Mouse (Mus musculus) 3T3-L1 (cell line): ENCODE results near the gene Oaz2.
"Not testable (repeated sequence)": the region's sequence is repeated elsewhere in the genome, so short reads cannot be mapped to it uniquely, and the experiment has no call there.

Experiments
- DNase-seq: peaks from one replicate; pipeline ENCODE4 v3.0.0-alpha.2; 2015; ENCODE audit warnings: low read depth, low spot score

Oaz2 gene

DNA sequence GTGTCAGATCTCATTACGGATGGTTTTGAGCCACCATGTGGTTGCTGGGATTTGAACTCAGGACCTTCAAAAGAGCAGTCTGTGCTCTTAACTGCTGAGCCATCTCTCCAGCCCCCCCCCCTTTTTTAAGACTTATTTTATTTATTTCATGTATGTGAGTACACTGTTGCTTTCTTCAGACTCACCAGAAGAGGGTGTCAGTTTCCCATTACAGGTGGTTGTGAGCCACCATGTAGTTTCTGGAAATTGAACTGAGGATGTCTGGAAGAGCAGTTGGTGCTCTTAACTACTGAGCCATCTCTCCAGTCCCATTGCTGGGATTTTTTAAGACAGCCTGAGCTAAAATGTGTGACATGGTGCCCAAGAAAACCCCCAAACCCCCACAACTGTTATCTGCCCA, 15.8 kb upstream of the Oaz2 start:
- DNase-seq = peak; percentile 44

DNA sequence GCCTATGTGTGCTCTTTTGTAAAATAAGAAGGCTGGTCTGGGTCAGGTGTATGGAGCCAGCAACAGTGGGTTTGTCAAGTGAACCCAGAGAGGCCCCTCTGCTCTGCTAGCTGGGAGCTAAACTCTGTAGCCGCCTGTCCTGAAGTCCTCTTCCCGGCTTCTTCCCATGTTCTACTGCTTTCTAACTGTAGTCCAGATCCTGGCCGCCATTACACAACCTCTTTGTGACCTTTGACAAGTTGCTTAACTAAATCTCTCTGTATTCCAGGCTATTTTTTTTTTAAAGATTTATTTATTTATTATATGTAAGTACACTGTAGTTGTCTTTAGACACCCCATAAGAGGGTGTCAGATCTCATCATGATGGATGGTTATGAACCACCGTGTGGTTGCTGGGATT, 14.1 kb upstream of the Oaz2 start:
- no peak for DNase-seq

DNA sequence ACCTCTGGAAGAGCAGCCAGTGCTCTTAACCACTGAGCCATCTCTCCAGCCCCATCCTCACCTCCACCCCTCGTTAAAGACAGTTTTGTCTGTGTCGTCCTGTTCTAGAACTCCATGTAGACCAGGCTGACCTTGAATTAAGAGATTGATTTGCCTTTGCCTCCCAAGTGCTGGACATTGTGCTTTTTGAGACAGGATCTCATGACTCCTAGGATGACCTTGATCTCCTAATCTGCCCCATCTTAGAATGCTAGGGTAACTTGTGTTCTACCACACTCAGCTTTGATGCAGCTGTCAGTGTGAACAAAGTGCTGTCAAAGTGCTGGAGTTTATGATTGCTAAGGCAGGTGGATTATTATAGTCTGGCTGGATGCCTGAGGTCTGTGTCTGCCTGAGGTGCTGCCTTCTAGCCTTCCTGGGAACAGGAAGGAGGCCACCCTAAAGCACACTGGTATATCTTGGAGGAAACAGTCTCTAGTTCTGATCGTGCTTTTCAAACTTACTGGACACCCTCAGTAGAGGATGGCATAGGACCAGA, 13.0 kb upstream of the Oaz2 start:
- no peak for DNase-seq

DNA sequence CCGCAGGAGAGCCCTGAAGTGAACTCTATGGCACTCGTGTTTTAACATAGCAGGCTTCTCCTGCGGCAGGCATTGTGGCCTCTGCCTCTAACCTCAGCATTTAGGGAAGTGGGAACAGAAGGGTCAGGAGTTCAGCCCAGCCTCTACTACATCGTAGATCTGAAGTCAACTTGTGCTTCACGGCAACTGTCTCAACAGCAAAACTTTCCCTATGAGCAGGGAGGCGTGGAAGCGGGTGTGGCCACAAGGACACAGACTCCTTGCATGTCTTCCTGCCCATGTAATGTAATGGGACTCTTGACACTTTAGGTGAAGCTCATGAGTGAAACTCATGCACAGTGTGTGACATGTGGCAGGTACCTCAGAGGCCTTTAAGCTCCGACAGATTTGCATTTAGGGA, 12.3 kb upstream of the Oaz2 start:
- DNase-seq = no peak

DNA sequence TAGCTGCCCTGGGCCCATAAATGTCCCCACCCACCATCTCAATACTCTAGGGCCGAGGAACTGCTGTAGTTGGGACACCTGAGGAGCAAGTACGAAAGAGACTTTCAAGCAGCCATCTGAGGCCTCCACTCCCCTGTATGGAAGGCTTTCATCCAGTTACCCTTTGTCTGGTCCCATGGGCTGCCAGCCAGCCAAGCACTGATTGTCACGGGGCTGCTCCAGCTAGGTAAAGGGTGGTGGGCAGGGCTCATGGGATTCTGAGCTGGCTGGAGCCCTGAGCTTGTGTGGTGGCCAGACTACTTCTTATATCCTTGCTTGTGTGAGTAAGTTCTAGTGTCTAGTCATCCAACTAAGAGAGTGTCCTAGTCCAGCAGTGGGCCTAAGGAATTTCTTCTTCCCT, 10.6 kb upstream of the Oaz2 start:
- no peak for DNase-seq

DNA sequence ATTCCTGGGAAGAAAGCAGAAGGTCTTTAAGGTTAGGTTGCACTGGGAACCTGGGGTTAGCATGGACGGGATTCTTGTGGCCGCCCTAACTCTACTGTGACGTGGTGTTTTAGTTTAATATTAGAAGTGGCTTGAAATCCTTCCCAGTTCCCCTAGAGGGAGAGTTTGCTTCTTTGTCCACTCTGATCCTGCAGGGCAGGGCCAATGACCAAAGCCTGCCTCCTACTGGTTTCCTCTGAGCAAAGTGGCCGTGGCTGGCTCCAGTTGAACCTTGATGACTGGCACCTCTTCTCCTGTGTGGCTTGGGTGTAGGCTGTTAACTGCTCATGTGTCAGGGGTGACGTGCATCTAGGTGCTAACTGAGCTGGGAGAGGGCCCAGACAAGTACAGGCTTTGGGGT, 6.8 kb upstream of the Oaz2 start:
- DNase-seq = no peak

DNA sequence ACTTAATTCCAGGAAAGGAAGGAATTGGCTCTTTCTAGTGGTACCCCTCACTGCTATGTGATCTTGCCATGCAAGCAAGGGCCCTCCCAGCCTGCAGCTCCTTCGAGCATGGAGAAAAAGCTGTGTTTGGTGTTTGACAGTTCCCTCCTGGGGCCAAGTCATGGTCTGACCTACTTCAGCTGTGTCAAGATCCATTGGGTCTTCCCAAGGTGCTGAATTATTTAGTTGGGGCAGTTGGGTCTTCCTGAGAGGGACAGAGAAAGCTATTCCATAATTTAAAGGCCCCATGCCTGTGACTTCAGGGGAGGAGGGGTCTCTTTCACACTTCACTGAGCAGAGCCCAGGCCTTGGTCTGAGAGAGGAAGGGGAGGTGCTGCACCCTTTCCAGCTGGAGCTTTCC, 6.3 kb upstream of the Oaz2 start:
- DNase-seq = no peak

DNA sequence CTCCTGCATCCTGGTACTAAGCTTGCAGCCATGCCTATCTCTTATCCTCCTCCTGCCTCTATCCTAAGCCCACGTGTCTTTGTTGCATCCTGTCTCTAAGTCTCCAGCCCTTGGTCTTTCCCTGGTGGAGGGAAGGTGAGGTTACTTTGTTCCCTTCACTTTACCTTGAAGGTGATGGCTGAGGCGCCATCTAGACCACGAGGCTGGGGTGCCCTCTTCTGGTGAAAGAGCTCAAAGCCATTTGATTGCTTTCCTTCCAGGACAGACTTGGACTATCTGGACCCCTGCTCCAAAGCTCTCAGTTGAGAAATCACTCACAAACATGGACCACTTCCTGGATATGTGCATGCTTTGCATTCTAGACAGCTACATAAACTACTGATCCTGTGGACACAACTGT, 3.6 kb upstream of the Oaz2 start:
- peak; percentile 52 for DNase-seq

DNA sequence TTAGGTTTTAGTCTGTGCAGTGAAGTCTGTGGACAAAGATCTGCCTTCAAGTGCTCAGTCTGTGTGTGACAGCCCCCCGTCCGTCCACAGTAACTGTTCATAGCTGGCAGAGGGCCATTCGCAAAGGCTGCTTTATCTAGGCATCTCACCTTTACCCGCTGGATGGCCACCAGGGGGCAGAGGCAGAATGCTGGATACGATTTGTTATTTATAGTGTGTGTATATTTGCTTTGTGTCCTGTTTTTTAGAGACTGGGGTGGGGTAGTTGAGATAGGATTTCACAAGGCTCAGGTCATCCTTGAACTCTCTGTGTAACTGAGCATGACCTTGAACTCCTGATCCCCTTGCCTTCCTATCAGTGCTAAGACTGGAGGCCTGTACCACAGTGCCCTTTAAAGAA, 1.8 kb upstream of the Oaz2 start:
- DNase-seq = peak; percentile 83

DNA sequence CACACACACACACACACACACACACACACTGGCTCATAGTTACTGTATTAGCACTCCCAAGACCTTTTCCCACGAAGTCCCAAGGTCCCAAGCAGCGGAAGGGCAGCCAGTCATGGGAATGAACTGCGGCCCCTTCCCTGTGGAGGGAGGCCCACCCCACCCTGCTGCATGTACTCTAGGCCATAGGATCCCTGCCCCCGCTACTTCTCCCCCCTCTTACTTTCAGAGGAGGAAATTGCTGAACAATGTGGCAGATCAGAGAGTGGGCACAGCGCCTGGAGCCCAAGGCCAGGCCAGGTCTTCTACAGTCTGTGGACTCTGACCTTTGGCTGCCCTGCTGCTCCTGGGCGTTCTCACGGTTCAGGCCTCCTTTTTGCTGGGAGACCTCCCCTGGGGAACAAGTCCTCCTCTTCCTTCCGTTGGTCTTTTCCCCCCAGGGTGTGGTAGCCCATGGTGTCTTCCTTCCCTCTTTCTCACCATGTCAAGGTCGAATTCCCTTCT, 3.7 kb downstream of the Oaz2 start:
- DNase-seq = no peak

DNA sequence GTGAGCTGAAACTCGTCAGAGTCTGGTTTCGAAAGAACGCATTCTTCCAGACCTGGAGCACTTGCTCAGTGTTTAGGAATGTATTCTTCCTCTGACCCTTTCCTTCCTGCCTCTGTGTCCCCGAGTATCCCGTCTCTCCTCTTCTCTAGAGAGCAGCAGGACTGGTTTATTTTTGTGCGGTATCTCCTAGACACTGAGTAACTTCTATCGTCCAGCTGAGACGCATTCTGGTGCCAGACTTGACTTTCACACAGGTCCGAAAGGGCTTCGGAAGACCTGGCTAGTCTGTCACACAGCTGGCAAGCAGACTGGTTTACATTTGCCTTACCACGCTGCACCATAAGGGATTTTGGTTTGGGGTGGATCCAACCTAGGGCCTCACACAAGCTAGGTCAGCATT, 5.2 kb downstream of the Oaz2 start:
- DNase-seq = peak; percentile 91

DNA sequence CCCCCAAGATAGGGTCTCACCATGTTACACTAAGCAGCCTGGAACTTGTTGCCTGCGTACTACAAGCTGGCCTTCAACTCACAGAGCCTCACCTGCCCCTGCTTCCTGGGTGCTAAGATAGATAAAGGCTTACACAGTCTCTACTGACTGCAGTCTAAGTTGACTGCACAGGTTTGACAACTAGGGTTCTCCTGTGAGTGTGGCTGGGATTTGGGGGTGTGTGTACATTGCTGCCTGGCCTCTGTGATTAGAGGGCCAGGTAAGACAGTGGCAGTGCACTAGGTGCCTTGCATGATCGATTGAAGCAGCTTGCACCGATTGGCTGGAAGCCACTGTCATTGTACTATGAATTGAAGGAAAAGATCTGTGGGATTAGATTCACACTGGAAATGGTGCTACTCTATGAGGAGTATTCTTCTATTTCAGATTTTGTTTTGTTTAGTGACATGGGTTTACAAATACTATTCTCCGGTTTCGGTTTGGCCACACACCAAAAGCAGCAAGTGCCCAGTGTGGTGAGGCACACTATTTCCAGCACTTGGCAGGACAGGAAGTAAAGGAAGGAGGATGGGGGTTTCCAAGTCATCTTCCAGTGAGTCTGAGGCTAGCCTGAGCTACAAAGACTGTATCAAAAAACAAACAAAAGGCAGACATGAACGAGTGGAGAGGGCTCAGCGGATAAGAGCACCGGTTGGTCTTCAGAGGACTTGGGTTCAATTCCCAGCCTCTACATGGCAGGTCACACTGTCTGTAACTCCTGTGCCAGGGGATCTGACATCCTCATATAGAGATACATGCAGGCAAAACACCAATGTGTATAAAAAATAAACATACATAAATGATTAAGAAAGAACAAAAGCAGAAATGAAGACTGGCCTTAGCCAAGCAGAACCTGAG, 7.9 kb downstream of the Oaz2 start:
- peak; percentile 60 for DNase-seq

DNA sequence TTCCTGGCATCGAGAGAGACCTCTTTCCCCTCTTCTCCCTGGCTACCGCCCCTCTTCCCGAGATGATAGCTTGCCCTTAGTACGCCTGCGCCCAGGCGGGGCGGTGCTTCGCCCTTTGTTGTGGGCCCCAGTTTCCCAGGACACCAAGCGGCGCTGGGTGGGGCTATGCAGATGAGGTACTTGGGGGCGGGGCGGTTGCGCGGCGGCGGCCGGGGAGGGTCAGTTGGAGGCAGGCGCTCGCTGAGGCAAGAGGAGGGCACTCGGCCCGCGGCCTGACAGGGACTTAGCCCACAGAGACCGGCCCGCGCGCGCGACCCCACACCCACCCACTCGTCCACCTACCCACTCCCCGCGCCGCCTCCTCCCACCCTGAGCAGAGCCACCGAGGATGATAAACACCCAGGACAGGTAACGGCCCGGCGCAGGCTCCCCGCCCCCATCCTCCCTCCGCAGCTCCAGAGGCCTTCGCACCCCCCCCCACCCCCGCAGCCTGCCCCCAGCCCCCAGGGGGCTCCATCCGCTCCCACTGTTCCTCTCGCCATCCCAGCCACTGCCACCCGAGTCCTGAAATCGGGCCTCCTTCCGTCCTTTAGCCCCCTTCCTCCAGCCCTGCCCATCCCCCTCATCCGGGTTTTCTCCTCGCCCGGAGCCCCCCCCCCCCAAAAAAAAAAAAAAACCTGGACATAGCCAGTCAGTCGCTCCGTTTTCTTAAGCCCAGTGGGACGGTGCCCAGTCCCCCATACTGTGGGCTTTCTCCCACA, 8.7 kb downstream of the Oaz2 start:
- peak; percentile 93 for DNase-seq

DNA sequence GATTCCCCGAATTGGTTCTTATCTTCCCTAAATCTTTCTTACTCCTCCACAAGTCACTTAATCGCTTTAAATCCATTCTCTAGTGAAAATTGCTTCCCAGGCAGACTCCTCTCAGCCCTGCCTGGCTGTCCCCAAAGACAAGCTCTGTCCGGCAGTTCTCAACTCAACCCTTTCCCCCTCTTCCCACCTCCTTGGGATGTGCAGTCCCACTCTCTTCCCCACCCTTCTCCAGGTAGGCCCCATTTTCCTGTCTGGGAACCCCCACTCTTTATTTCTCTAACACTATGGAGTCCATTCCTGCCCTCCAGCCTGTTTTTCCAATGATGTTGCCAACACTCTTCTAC, 9.3 kb downstream of the Oaz2 start:
- DNase-seq = no peak

DNA sequence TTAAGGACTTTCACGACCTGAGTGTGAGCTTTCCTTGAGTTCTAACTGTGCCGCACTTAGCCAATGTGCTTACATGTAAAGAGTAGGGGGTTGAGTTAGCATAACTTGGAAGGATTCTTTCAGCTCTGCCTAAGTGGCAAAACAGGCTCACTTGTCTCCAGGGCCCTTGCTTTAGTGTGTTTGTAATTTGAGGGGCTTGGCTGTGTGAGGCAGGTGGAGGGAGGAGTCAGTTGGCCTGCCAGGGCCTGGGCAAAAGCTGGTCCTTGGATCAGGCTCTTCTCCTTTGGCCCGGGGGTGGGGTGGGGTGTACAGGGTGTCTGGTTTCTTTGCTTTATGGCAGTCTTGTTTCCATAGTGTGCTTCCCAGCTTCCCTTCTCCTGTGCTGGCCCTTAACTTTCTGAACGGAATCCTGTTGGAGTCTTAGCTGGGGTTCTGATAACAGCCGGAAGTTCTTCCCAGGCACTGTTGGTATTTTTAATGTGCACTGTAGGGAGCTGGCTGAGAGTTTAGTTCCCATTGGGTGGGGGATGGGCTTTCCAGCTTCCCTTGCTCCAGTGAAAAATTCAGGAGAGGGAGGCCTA, 11.5 kb downstream of the Oaz2 start:
- peak; percentile 41 for DNase-seq

DNA sequence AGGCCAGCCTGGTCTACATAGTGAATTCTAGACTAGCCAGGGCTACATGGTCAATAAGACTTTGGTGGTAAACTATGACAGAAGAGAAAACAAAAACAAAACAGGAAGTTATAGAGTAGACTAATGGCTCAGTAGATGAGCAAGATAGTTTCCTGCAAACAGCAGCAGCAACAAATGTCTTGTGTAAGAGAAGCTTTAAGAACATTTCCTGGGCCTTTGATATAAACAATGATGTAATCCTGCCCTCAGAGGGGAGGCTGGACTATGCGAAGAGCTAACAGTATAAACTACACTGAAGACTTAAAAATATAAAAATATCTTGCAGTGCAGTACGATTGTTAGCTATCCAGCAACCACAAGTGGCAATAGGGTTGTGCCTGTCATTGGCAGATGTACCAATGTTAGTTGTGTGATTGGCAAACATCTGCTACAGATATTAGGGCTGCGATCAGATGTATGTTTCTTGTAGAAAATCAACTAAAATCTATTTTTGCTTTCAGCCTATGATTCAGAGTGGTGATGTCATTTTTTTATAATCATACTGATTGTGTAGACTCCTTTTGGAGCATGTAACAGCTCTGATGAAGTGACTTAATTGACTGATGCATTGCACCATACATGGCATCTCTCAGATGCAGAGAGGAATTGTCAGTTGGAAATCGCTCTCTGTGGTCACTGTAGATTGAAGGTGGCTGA, 13.3 kb downstream of the Oaz2 start:
- peak; percentile 55 for DNase-seq

DNA sequence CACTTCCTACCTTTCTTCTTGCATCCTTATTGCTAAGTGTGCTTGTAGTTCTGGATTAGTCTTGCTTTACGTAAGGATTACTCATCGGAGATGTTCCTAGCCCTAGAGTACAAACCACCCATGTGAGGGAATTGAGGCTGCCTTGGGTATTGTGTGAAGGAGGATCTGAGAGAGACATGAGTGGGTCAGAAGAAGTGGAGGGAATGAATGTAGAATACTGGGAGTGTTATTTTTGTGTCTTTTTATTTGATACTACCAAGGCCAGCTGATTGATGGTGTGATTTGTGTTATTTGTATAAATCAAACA, 13.8 kb downstream of the Oaz2 start:
- DNase-seq = no peak

DNA sequence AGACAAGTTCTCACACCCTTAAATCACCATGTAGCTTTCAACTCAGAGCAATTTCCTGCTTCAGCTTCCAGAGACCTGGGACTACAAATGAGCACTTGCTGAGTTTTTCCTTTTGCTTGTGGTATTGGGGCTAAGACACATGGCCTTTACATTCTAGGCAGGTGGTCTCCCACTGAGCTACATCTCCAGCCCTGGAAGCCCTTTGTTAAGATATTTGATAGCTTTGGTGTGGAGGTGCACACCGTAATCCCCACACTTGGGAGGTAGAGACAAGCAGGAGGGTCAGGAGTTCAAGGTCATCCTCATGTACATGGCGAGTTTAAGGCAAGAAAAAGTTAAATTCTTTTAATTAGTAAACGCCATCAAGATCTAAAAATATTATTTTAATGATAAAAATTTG, 14.4 kb downstream of the Oaz2 start:
- no peak for DNase-seq

DNA sequence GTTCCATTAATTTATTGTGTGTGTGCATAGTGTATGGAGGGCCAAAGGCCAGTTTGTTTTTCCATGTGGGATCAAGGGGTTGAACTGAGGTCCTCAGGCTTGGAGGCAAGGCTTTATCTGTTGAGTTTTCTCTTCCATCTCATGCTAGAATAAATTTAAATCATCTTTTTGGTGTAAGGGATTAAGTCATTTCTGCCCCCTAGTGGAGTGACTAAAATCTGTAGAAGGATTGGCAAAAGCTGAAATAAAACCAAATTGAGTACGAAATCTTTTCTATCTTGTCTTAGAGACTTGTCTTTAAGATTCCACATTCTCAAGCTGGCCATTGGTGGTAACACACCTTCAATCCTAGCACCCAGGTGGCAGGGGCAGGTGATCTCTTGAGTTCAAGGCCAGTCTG, 15.2 kb downstream of the Oaz2 start:
- peak; percentile 72 for DNase-seq

DNA sequence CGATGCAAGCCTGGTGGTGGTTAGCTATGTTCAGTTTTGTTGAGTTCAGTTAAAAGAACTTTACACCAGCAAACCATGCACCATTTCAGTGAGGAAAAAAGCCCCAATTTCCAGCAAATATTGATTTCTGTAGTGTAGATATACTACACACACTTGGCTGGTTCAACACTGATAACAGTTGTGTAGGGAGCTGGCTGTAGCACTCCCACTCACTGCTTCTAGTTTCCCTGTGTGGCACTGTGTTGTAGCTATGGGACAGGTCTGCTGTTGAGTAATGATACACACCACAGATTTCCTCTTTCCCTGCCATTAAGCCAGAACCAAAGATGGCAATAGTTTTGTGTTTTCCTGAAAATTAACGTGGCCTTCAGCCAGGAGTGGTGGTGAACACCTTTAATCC, 16.9 kb downstream of the Oaz2 start:
- no peak for DNase-seq

DNA sequence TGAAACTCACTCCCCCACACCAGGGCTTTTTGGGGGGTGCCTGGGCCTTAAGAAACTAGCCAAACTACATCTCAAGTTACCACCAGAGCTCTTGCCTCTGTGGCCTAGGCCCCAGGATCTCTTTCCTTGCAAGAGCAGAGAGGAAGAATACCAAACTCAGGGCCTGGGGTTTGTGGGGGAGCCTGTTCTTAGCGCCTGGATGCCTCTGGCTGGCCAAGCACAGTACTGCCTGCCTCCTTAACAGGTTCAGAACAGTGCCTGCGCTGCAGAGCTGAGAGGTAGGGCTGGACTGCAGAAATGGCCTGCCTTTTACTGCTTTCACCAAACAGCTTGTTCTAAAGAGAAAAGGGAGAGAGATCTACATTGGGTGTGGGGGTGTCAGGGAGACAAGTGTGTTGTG, 22.1 kb downstream of the Oaz2 start:
- DNase-seq = not testable (repeated sequence)

DNA sequence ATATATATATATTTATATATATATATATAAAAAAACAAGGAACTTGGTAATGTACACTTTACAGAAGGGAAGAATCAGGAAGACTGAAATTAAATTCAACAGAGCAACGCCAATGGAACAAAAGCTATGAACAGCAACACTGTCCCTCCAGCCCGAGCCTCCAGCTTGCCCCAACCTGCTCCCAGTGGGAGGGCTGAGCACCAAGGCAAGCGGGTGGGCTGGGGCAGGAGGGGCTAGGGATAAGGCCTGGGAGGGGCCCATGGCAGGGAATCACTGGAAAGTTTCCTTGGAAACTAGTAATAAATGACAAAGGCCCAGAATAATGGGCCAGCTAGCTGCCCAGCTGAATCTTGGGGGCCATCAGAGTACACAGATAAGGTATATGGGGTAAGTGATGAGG, 24.7 kb downstream of the Oaz2 start:
- DNase-seq = no peak
